Mouse (Mus musculus) liver, adult 2 months (tissue): ENCODE data around the gene Eed.

Experiments
- CTCF ChIP-seq: fragments of 200-500 bp; IDR thresholded peaks from 2 replicates; pipeline ENCODE4 v1.5.1; 2011; ENCODE audit warnings: low read depth, low read length, control low read depth
- POLR2A ChIP-seq: fragments of 200-500 bp; IDR thresholded peaks from 2 replicates; pipeline ENCODE4 v1.6.1; 2011; ENCODE audit warnings: low read length, control low read depth; ENCODE audit not compliant: insufficient read depth; ENCODE audit errors: extremely low read depth

DNA sequence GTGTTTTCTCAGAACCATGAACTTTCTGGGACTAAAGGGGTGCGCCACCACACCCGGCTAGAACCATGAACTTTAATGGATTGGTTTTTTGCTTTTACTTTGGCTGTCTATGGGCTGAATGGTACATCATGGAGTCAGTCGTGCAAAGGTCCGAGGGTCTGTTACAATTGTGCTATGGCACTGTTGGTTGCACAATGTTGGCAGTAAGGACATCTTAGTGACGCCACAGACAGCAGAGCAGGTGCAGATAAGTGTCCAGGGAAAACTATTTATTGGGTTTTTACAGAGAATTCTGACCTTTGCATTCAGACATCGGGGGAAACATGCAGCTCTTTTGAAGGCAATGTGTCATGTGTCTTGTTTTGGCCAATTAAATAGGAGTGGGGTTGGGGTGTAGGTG is 39.5 kb upstream of the Eed start:
- TF ChIP-seq POLR2A: no peak
- no peak for TF ChIP-seq CTCF
